Mouse (Mus musculus) gastrocnemius, adult 8-10 months (tissue): ENCODE results near the gene Prkca. TPM values are rescaled to one million over a fixed set of nuclear protein-coding genes. Genes with fewer than 3 reads are reported as not detected.

ENCODE experiments used
- DNase-seq, 2 experiments: peaks; one replicate each; pipeline ENCODE4 v3.0.0; 2022; ENCODE audit warnings: low spot score in 2 of 2
- total RNA-seq, 4 experiments: library from RNA; stranded (reverse); gene quantifications; 2 replicates each; pipeline ENCODE4 v1.2.4; 2022

The Prkca gene
- total RNA-seq, 4 experiments from 2014 or later: 50.1 to 62.0 (median 55.0) TPM

DNA sequence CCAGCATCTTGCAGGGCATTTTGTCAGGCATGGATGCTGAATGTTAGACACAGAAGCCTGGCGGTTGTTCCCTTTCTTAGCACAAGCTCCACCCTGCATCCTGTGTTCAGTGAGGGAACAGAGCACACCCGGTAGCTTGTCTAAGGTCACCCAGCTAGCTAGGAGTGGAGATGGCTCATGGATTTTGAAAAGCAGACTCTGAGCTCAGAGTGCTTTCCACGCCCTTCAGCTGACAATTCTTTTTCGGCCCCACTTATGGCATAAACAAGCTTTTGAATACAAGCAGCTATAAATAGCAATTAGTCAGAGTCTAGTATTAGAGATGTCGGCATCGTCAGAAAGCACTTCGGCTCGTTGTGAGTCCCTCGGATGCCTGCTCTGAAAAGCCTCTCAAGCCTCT lies 178.0 kb downstream of the Prkca start:
- peak in 1 of 2 experiments; percentile 8 for DNase-seq

DNA sequence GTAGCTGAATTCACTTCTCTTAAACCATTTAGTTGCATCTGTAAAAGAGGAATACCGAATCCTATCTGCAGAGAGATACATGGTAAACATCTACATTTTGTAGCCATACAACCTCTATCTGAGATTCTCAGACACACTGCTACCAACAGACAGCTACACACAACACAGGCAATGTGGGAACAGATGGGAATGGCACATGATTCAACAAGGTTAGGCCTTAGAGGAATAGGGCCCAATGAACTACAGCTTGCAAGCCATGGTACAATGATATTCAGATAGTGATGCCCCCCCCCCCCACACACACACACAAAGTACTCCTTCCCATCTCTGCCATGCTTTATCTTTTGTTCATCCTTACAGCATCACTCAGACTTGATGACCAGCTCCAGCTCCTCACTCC lies 181.1 kb downstream of the Prkca start:
- no peak for DNase-seq

DNA sequence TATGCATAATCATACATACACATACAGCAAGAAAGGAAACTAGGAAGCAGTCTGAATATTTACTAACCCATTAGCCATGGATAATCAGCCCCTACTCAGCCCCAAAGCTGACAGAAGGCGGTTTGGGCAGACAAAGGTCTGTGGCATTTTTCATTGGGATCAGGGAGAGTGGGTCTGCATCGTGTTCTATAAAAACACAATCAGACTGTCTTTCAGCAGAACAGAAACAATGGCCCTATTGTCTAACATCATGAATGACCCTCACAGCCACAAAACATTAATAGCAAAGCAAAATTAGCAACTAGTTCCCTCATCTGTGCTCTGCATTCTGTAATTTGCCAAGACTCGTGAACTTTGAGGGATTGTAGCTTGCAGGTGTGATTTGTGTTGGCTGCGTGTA lies 181.6 kb downstream of the Prkca start:
- DNase-seq: no peak

DNA sequence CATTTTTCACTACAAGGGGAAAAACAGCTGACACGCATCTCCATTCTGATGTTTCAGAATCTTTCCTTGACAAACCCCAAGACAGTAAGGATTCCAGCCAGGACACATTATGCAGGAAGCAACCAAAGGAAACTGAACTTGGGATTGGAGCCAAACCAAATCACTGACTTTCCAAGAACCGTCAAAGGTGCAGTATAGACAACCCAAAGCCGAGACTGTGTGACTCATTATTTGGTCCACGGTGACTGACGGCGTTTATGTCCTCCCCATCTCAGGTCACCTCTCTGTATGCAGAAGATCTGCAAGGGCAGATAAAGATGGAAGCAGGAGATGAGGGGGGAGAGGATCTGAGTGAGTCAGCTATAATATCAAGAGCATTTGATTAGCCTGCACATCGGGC lies 183.7 kb downstream of the Prkca start:
- DNase-seq: no peak

DNA sequence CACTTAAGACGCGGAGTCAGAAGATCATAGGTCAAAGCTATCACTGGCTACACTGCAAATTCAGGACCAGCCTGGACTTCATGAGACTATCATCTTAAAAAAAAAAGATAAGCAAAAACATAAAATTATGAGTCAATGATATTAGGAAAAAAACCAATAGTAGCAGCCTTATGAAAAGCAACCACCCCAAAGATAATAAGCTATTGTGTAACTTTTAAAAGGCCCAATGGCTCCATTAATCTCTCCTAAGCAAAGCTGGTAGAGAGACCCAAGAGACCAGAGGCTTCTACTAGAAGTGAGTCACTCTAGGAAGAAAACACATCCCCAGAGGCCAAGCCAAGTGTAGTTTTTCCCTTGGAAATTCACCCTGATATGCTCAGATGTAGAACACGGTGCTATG lies 185.7 kb downstream of the Prkca start:
- DNase-seq: no peak

DNA sequence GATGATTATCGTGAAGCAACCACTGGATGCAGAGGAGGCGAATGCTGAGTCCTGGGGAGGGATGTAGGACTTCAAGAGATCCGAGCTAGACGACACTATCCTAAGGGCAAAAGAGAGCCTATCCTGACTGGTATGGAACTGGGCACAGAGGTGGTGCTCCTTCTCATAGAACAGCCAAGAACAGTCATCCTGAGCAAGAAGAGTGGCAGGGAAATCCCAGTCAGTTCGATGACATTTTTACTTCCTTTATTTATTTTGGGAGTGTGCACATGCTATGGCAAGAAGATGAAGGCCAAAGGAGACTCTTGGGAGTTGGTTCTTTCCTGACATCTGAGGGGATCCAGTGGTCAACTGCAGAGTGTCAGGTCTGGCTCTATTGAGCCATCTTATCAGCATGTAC lies 186.7 kb downstream of the Prkca start:
- DNase-seq: no peak

DNA sequence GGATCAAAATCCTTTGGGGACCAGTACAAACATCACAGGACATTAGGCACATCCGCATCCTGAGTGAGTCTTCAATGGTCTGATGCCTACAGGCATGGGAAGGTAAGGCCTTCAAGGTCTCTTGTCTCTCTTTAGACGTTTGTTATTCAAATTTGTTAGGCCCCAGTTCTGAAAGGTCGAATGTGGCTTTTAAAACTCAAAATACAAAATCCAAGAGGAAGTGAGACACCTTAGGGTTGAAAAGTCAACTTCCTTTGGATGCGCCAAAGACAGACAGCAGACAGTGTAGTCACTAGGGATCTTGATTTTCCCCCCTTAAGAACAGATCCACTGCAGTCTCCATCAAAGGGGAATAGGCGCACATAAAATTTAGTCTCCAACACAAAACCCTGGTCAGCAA lies 187.6 kb downstream of the Prkca start:
- DNase-seq: no peak

DNA sequence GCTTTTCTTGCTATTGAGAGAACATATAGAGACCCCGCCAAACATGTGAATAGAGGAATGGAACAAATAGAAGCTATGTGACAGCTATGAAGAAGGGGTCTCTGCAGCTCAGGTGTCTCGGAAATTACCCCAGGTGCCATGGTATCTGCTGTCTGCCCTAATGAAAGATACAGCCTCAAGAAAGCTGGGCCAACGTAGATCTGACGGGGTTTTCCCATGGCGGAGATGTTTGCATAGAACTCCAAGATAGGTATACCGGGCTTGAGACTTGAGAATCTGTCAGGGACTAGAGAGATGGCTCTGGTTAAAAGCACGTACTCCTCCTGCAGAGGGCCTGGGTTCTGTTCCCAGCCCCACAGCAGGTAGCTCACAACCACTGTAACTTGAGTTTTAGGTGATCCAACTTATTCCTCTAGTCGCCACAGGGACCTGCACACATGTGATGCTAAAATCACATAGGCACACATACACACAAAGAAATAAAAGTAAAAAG lies 188.6 kb downstream of the Prkca start:
- no peak for DNase-seq

DNA sequence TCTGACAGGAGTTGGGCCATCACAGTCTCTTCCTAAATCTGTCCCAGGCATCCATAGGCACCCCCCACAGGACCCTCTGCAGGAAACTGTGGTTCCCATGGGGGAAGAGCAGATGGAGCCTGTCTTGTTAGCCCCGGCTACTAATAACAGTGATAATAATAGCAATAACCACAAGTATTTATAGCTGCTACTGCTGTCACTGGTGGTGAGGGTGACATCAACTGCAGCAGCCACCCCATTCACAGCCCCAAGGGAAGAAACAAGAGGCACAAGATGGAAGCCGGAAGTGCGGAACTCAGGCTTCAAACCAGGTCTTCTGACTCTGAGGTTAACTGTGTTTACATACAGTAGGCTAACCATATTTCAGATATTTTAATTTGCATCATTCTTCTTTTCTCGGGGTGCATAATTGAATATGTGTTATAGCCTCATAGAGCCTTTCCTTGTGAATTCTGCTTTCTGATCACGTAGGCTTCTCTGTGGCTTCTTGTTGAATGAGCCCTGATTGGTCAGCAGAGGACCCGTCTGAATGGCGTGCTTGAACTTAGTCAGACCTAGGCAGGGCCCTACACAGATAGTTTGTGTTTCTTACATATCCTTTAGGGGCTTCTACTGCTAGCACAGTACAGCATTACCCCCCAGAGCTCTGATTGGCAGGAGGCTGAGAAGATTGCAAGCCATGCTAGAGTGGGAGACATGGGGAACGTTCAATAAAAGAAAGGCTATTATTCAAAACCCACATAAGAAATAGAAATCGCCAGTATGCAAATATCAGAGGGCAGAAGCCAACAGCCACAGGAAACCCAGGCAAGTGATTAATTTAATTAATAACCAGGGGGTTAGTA lies 189.5 kb downstream of the Prkca start:
- no peak for DNase-seq

DNA sequence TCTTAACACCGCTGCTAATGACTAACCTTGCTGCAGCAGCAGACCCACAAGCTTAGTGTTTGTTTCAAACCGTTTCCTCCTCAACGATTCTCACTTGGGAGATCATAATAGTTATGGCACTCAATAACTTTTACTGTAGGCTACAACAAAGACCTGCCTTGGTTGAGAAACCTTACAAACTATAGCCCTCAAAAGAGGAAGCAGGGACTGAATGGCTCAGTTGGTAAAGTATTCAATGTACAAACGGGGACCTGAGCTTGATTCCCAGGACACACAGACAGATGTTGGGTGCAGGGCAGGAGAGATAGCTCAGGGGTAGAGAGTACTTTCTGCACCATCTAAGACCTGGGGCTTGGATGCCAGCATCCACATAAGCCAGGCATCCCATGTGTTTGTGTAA lies 191.1 kb downstream of the Prkca start:
- no peak for DNase-seq

DNA sequence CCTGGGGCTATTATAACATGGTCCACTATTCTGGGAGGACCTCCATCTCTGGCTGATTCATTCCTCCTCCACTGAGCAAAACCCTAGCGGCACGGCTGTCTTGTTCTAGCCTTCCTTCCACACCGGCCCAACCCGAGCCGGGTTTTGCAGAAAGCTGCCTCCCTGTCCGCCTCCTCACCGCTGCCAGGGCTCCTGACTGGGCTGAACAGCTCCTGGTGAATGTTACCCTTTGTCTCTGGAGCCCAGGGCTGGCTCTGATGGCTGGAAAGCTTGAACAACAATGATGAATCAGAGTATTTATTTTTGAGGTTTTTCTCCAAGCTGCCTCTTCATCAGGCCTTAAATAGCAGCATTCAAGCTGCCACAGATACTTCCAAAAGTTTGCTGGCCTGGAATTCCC lies 193.3 kb downstream of the Prkca start:
- peak in 1 of 2 experiments; percentile 62 for DNase-seq

DNA sequence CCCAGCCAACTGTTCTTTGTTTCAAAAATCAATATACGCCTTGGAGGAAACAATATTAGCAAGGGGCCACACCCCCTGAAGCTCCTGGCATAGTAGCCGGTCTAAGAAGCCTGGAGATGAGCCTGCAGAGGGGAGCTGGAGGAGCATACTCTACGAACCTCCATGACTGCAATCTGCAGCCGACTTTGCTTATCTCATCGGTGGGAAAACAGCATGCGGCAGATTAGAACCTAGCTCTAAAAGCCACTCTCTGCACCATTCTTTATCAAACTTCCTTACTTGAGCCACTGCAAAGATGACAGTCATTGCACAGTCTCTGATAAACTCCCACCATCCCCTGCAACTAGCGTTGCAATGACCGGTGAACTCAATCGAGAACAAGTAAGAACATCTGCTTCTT lies 194.5 kb downstream of the Prkca start:
- no peak for DNase-seq

DNA sequence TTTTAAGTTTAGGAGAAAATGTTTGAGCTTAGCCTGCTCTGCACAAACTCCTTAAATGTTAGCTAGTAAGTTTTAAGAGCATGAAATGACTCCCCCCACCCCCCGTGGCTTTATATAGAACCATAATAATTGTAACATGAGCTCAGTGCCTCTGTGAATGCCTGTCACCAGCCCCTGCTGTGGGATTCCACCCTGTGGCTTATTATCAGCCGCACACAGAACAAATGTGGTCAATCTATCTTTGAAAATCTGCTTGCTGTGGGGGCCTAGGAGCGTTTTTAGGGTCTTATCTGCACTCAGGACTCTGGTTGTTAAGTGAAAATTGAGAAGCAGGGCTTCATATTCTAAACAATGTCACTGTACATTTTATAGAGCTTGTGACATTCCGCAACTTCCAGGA lies 195.2 kb downstream of the Prkca start:
- no peak for DNase-seq

DNA sequence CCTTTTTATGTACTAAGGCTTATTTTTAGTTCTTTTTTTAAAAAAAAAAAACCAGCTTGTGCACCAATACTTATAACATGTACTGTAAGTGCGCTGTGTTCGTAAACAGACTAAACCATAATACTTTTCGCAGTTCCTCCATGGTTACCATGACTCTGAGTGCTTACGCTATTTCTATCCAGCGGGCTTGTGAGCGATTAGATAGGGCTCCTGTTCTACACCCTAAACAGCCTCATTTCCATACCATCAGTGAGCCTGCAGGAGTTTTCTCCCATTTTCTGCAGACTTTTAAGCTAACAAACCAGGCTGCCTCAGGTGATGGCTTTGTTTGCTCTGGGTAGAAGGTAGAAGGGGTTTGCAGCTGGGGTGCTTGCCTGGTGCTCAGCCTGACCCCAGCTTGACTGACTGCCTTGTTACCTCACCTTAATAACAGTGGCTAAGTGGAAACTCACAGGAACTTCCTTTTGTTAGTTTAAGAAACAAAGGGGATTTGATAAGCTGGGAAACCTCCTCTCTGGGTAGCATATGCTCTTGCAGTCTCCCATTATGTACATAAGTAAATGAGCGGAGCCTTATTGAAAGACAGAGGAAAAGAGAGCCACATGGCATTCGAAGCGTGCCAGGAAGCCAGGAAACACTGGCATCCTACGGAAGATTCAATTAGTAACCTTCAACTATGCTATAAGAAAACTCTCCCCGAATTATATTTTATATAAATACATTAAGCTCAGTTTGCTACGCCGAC lies 197.8 kb downstream of the Prkca start:
- no peak for DNase-seq

DNA sequence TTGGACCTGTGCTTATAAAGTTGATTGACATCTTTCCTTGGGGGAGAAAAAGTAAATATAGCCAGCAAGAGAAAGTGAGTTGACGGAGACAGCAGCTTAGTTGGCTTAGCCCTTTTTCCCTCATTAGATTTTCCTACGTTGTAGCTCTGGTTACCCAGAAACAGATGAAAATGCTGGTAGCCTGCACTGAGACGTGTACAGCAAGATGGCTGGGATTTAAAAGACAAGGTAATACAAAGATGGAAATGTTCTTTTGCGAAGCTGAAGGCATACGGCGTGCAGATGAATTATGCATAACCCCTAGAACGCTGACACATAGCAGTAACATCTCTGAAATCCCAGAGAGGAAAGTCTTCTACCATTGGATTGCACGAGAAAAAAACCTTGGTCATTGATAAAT lies 198.6 kb downstream of the Prkca start:
- no peak for DNase-seq

DNA sequence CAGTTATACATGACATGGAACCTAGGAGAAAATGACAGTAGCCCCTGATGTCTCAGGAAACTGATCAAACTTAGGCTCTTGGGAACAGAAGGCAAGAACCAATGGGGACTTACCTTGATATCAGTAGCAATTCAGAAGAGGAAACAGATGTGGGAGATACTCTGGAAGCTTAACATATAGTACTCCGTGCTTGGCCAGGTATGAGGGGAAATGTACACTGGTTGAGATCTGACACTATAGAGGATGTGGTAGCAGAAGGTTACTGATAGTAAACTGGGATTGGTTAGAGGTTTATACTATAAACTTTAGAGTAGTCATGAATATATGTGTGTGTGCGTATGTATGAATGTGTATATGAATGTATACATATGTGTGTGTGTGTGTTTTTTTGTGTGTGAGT lies 200.0 kb downstream of the Prkca start:
- DNase-seq: no peak

DNA sequence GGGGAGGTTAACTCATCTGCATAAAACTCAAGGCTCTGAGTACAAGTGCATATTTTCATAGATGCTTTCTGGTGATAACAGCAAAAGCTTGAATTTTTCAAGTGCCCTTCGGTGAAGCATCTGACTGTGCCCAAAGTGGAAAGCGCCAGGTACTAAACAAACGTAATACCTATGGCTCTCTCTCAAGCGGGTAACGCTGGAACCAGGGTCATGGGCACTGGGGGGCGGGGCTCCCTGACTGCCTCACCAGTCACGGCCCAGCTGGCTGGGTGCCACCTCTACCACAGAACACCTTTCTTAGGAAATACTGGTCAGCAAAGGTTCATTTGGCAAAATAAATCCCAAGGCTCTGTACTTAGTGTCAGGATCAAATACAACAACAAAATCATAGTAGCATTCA lies 203.7 kb downstream of the Prkca start:
- DNase-seq: no peak

DNA sequence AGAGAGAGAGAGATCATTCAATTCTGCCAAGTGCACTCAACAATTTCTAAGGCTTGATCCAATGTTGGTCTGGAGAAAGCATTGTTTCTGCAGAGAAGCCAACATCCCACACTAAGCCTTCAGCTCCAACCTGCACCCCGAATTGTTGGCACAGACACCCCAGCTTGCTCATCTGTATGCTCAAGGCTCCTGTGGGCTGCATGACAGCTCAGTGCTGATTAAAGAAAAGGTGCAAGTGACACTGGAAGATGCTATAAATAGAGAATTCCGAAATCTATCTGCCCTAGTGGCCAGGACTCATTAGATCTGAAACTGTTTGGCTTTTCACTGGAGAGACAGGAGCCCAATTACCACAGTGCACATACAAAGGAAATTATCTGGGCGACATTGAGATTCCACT lies 207.4 kb downstream of the Prkca start:
- DNase-seq: peak in 1 of 2 experiments; percentile 25

DNA sequence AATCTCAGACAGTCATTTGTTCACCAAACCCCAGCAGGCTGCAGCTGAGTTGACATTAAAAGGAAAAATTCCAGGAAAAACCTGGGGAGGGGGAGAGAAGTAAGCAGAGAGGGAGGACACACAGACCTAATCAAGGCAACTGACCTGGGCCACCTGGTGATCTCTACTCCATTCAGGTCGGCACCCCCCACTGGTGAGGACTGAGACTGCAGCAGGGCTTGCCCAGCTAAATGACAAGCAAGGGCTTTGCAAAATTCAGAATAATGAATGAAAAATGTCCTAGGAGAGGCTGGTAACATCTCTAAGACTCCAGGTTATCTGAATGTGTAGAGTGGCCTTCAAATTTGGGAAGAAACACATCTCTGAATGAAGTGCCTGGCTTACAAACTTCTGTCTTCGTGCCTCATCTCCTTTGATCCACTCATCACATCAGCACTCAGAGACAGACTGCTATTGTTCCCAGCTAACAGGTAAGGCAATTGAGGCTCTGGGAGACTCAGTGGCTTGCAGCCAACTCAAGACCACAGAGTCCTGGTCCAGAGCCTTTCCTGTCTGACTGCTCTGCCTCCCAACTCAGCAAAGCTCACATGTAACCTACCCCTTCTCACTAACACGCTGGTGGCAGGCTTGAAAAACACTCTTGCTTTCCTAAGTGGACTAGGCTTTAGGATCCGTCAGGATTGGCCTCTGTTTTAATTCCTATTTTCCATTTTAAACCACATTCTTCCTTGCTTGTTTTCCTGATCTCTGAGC lies 208.1 kb downstream of the Prkca start:
- no peak for DNase-seq

DNA sequence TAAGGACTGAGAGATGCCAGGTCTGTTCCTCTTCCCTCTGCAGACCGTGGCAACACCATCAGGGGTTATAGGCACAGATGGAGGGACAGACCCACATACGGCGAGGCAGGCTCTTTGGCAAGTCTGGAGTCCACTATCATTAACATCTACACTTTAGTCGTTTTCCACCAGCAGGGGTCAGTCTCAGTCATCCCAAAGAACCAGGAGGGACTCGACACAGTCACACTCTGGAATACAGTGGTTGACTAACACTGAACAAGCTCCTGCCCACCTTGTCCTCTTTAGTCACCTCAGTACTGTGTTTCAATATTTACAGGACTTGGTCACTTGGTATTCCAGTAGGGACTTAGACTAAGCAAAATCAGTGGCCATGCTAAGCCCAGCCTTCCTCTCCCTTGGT lies 215.1 kb downstream of the Prkca start:
- DNase-seq: peak; percentile 45 to 47

DNA sequence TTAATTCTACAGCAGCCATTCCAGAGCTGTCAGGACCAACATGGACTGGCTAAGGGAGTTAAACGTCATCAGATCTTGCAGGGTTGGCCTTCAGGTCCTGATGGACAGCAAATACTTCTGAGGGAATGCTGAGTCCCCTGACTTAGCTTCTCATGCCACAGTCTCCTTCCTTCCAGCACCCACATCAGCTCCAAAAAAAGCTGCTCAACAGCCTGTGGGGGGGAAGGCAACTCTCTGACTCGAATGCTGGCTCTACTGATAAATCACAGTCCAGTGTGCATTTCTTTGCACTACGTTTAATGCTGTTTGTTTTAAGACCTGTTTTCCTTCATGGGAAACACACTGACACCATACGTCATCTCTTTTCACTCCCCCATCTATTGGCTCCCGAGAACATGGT lies 215.8 kb downstream of the Prkca start:
- DNase-seq: no peak

DNA sequence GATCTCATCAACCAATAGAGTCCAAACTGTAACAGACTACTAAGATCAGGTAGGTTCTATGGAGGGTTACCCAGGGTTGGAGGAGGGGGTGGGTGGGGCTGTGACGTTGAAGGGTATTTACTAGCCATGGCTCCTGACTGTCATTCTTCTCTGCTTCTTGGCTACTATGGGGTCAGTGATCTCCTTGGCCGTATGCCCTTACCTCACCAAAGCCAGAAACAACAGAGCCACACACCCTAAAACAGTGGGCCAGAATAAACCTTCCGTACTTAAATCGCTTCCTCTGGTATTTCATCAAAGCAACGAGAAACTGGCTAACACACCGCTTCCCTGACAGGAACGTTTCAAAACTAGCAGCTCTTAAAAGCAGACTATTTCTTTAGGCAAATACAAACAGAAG lies 221.2 kb downstream of the Prkca start:
- no peak for DNase-seq
